Mouse (Mus musculus) heart, adult 11 months (tissue): ENCODE measurements around the gene Irak1.
A peak's percentile ranks its signal among the peaks of the same experiment; 100 is the strongest.

ENCODE experiments used
- DNase-seq: peaks from one replicate; pipeline ENCODE4 v3.0.0; 2022

Irak1 gene

DNA sequence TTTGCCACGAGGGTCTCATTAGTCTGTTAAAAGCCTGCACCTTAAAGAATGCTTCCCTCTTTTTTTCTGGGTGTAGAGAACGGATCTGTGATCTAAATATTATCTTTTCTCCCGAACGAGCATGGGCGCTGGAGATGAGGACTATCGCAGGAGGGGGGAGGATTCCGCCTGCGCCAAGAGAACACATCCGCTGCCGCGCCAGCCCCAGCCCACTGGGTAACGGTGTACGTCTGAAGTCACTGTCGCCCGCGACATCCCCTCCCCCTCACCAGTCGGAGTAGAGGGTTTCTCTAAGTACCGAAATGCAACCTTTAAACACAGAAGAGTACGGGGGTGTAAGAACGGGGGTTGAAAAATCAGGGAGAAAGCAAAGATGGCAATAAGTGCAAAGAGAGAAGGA is 58.4 kb downstream of the Irak1 start:
- peak; percentile 94 for DNase-seq

DNA sequence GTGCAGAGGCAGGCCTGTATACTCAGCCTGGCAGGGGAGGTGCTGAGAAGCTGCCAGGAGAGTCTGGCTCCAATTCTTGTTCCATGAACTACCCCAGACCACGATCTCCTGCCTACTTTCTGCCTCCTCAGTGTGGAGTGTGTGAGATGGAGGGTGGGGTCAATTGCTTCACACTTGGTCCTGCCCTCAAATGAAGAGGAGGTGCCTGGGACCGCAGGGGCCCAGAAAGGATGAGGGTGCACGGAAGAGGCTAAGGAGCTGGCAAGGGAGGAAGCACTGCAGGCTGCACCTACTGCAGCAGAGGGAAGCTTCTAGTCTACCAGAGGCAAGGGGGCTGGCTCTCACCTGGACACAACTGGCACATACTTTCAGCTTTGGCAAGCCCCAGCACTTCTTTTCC is 59.4 kb downstream of the Irak1 start:
- peak; percentile 93 for DNase-seq
